Mouse (Mus musculus) kidney, embryonic 15.5 days (tissue): ENCODE data around the gene Exoc6b. TPM values are rescaled to one million over a fixed set of nuclear protein-coding genes. Genes with fewer than 3 reads are reported as not detected.

ENCODE experiments used
- ATAC-seq: fragments of 200-750 bp; cut with Nextera tagmentation; replicated peaks from 2 replicates; pipeline ENCODE4 v1.8.0; 2017; ENCODE audit warnings: moderate TSS enrichment; ENCODE audit not compliant: low FRiP score
- H3K27ac ChIP-seq: fragments of 300-500 bp; sonication (generic); 2 replicates; pipeline ENCODE4 v1.5.1; 2015; ENCODE audit warnings: mild to moderate bottlenecking, inconsistent platforms
- H3K27me3 ChIP-seq: fragments of 300-500 bp; sonication (generic); 2 replicates; pipeline ENCODE4 v1.6.1; 2015; ENCODE audit warnings: inconsistent platforms
- H3K36me3 ChIP-seq: fragments of 300-500 bp; sonication (generic); 2 replicates; pipeline ENCODE4 v1.6.1; 2015; ENCODE audit warnings: inconsistent platforms
- H3K4me1 ChIP-seq: fragments of 300-500 bp; sonication (generic); 2 replicates; pipeline ENCODE4 v1.6.1; 2015; ENCODE audit warnings: inconsistent platforms
- H3K4me2 ChIP-seq: fragments of 300-500 bp; sonication (generic); 2 replicates; pipeline ENCODE4 v1.6.1; 2015; ENCODE audit warnings: moderate library complexity, mild to moderate bottlenecking, inconsistent platforms
- H3K4me3 ChIP-seq: fragments of 300-500 bp; sonication (generic); replicated peaks from 2 replicates; pipeline ENCODE4 v1.5.1; 2015; ENCODE audit warnings: mild to moderate bottlenecking, inconsistent platforms
- H3K9ac ChIP-seq: fragments of 300-500 bp; sonication (generic); 2 replicates; pipeline ENCODE4 v1.6.1; 2015; ENCODE audit warnings: mild to moderate bottlenecking, inconsistent platforms
- H3K9me3 ChIP-seq: fragments of 300-500 bp; sonication (generic); replicated peaks from 2 replicates; pipeline ENCODE4 v1.6.1; 2016; ENCODE audit warnings: inconsistent platforms
- WGBS: fragments of 180-500 bp; shearing (Covaris S2); methylation state at CpG from one replicate; pipeline ENCODE4 v1.1.7; 2015; ENCODE audit warnings: mixed read lengths; 5-methylcytosine and 5-hydroxymethylcytosine counted together
- polyA plus RNA-seq: library from polyadenylated mRNA; unstranded; fragments of >200 nt; fragmentation: Nextera tagmentation; extraction: Ambion mirVana; gene quantifications from 2 replicates; pipeline ENCODE4 v1.2.1, GENCODE M21; 2015

The Exoc6b gene
- polyA plus RNA-seq, 1 experiment from 2014 or later: 27.7 TPM

DNA sequence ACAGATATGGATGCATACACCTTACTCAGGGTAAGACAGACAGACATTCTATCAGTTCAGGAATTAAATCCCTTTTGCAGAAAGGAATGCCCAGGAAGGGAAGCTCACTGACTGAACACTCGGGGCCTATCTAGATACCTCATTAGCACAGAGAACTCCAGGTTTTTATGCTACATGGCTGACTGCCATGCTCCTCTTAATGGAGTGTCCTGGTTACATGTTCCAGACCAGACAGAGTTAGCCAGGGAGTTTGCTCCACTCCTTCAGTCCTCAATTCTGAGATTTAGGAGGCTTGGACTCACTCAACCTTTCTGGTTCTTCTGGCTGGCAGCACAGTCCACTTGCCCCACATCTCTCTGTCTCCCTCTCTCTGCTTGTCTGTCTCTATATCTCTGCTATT is 106.3 kb downstream of the Exoc6b start:
- H3K4me3 ChIP-seq: no peak overlapping the region
- peaks cover 3% of the 10 kb centered on the region; the same call in 1 of the 2 replicates for H3K4me1 ChIP-seq
- H3K36me3 ChIP-seq: no peaks in the 10 kb centered on the region
- no peak overlapping the region for H3K4me2 ChIP-seq
- no peak for ATAC-seq
- H3K27me3 ChIP-seq: no peaks in the 10 kb centered on the region
- no peak overlapping the region for H3K27ac ChIP-seq
- 86% methylated on average over 1 of the region's 1 CpGs for WGBS
- H3K9ac ChIP-seq: no peak overlapping the region
- no peaks in the 10 kb centered on the region for H3K9me3 ChIP-seq

DNA sequence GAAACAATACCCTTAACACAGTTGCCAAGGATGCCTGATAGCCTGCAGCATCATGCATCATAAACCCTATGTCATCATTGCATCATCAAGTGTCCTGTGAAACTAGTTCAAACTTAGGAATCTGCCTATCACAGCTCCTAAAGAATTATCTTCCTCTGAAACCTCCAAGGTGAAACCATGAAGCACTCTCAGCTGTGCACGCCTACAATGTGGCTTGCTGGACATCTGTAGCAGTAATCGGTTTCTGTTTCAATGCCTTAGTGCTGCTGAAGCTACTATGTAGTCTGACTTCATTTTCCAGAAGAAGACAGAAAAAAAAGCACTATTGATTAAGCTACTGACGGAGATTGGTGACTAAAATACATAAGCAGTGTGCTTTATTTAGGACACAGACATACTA is 107.5 kb downstream of the Exoc6b start:
- no peaks in the 10 kb centered on the region for H3K36me3 ChIP-seq
- ATAC-seq: no peak
- 86% methylated on average over 3 of the region's 3 CpGs for WGBS
- no peaks in the 10 kb centered on the region for H3K9me3 ChIP-seq
- no peak overlapping the region for H3K4me3 ChIP-seq
- peaks cover 3% of the 10 kb centered on the region; the same call in 1 of the 2 replicates for H3K4me1 ChIP-seq
- H3K9ac ChIP-seq: no peak overlapping the region
- H3K27ac ChIP-seq: no peak overlapping the region
- no peak overlapping the region for H3K4me2 ChIP-seq
- H3K27me3 ChIP-seq: no peaks in the 10 kb centered on the region

DNA sequence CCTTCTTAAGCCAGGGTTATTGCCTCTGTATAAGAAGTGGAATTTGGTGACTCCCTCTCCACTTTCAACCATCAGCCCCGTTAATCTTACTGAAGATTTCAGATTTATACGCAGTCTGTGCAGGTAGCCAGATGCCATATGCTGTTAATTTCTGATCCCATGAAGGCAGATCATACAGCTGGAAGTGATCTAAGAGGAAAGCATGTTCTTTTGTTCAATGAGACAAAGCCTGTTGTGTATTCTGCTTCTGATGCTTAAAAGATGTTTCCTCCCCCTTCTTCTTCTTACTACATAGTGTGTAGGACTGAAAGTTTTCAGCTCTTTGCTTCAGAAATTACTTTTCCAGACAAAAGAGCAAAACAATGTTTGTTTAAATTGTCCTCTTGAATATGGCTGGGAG is 109.8 kb downstream of the Exoc6b start:
- H3K27me3 ChIP-seq: no peaks in the 10 kb centered on the region
- H3K4me1 ChIP-seq: peaks cover 3% of the 10 kb centered on the region; the same call in 1 of the 2 replicates
- H3K36me3 ChIP-seq: no peaks in the 10 kb centered on the region
- no peak overlapping the region for H3K4me3 ChIP-seq
- no peak for ATAC-seq
- 56% methylated on average over 2 of the region's 2 CpGs for WGBS
- no peak overlapping the region for H3K27ac ChIP-seq
- no peak overlapping the region for H3K9ac ChIP-seq
- no peak overlapping the region for H3K4me2 ChIP-seq
- H3K9me3 ChIP-seq: no peaks in the 10 kb centered on the region

DNA sequence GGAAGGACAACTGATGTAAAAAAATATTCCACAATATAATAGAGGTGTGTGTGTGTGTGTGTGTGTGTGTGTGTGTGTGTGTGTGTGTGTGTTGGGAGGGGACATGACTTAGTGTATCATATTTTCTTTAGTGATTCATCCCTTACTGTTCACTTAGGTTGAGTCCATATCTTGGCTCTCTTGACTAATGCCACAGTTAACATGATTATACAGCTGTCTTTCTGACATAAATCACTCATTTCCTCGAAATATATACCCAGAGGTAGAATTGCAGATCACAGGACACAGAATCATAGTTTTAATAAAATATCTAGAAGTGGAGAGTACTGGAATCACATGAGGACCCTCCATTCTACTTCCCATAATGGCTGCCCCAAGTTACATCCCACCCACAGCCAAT is 117.7 kb downstream of the Exoc6b start:
- no peaks in the 10 kb centered on the region for H3K36me3 ChIP-seq
- H3K4me2 ChIP-seq: no peak overlapping the region
- H3K4me3 ChIP-seq: no peak overlapping the region
- no peaks in the 10 kb centered on the region for H3K9me3 ChIP-seq
- WGBS: 73% methylated on average over 1 of the region's 1 CpGs
- H3K27me3 ChIP-seq: no peaks in the 10 kb centered on the region
- no peak for ATAC-seq
- H3K27ac ChIP-seq: no peak overlapping the region
- H3K4me1 ChIP-seq: no peaks in the 10 kb centered on the region
- no peak overlapping the region for H3K9ac ChIP-seq

DNA sequence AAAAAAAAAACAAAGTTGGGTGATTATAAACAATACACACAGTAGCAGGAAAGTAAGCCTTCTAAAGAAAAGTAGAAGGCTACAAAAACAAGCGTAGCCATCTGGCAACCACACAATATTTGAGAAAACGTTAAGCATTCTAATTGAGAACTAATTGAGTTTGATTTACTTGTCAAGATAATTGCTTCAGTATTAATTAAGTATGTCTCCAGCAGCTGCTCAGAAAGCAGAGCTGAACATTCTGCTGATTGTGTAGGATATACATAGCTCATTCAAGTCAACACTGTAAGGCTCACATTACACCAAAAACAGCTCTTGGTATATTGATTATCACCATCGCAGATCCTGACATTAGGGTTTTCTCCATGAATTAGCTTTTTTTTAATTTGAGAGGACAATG is 122.7 kb downstream of the Exoc6b start:
- Histone ChIP-seq H3K36me3 (no peaks in the 10 kb centered on the region), H3K9me3 (no peaks in the 10 kb centered on the region), H3K4me2 (no peak overlapping the region), H3K4me3 (no peak overlapping the region), H3K27me3 (no peaks in the 10 kb centered on the region), H3K9ac (no peak overlapping the region), H3K4me1 (no peaks in the 10 kb centered on the region), H3K27ac (no peak overlapping the region)
- ATAC-seq: no peak
- 62% methylated on average over 3 of the region's 3 CpGs for WGBS

DNA sequence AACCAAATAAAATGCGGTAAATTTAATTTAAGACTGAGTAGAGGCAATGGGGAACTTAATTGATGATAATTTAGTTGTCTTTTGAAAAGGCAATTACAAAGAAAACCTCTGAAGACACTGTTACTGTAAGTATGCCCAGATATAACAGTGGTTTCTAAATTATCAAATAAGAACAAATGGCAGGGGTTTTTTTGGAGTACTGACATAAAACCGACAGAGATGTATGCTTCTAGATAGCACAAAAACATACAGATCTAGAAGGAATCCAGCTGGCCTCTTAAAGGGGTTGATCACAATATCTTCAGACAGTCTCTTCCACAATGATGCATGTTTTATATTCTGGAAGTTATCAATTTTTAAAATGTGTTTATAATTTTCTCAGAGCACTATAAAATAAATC is 123.2 kb downstream of the Exoc6b start:
- H3K9me3 ChIP-seq: no peaks in the 10 kb centered on the region
- no peaks in the 10 kb centered on the region for H3K27me3 ChIP-seq
- no peak overlapping the region for H3K4me2 ChIP-seq
- no peak overlapping the region for H3K4me3 ChIP-seq
- H3K9ac ChIP-seq: no peak overlapping the region
- H3K4me1 ChIP-seq: no peaks in the 10 kb centered on the region
- H3K27ac ChIP-seq: no peak overlapping the region
- ATAC-seq: no peak
- no peaks in the 10 kb centered on the region for H3K36me3 ChIP-seq
- WGBS: 72% methylated on average over 2 of the region's 2 CpGs

DNA sequence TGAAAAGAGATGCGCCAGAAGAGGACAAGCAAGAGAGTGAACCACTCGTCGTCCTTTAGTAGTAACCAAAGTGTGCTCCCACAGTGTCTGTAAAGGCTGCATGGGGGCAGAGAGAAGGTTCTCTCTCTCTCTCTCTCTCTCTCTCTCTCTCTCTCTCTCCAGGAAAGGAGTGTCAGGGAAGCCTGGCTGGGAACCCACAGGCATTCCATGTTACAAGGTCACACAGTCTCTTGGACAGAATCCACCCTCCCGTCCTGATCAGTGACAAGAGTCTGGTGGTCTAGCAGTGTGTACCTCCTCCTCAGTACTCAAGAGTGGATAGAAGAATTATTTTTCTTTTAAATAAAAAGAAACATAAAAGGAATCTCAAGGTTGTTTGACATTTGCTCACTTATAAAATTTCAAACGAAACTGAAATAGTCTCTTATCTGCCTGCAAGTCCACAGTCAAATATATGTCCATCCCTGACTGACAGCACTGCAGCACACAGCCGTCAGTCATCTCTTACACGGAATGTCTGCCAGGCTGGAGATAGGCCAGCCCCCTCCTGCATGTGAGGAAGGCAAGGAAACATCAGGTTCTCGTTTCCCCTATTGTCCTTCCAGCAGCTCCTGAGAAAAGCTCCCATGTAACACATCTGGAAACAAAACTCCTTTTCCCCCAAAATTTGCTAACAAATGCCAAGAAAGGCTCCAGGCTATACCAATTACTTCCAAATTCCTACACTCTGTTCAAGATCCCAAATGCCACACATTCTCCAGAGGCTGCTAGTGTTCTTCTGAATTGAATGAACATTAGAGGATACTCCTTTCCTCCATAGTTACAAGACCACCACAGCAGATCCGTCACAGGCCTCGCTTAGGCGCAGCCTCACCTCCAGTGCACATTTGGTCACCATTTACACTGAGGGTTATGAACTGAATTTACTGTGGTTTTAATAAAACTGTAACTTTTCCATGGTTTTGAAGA is 136.1 kb downstream of the Exoc6b start:
- H3K4me2 ChIP-seq: no peak overlapping the region
- H3K9me3 ChIP-seq: 0 out of 2 replicates have a peak, but pooled peaks cover 2% of the 10 kb centered on the region
- H3K27me3 ChIP-seq: no peaks in the 10 kb centered on the region
- no peaks in the 10 kb centered on the region for H3K36me3 ChIP-seq
- 70% methylated on average over 11 of the region's 11 CpGs for WGBS
- ATAC-seq: no peak
- H3K4me3 ChIP-seq: no peak overlapping the region
- H3K9ac ChIP-seq: no peak overlapping the region
- H3K27ac ChIP-seq: no peak overlapping the region
- H3K4me1 ChIP-seq: no peaks in the 10 kb centered on the region

DNA sequence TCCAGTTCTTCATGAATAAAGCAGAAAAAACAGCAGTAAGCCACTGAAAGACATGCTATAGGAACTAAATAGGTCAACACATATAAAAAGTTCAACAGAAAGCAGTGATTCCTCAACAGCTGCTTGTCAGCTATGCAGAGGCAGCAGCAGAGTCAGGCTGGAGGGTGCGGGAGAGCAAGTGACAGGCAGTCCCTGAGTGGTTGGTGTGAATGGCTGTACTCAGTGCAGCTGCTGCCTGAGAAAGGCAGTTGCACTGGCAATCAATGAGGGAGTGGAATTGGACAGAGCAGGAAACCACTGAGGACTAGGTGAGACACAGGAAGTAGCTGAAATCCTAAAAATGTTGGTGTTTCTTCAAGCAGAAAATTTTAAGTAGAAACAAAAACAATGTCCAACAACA is 138.3 kb downstream of the Exoc6b start:
- 30% methylated on average over 1 of the region's 1 CpGs for whole genome bisulfite sequencing
- H3K4me1 ChIP-seq: no peaks in the 10 kb centered on the region
- H3K27me3 ChIP-seq: no peaks in the 10 kb centered on the region
- H3K4me3 ChIP-seq: no peak overlapping the region
- no peak overlapping the region for H3K4me2 ChIP-seq
- 0 out of 2 replicates have a peak, but pooled peaks cover 2% of the 10 kb centered on the region for H3K9me3 ChIP-seq
- H3K36me3 ChIP-seq: no peaks in the 10 kb centered on the region
- ATAC-seq: no peak
- no peak overlapping the region for H3K27ac ChIP-seq
- H3K9ac ChIP-seq: no peak overlapping the region

DNA sequence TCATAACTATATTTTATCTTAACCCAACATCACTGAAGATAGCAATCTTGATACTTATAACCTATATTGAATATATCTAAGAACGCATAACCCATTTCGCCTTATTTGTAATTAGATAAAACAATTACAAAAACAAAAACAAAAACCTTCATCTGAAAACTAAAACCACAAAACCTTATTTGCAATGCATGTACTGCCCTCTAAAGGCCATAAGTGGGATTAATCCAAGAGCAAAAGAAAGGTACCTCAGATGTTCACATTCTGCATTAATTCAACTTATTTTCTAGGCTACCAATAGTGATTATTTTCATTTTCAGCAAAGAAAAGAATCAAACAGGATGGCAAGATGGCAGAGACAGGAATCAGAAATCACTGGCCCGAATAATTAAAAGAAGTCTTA is 143.2 kb downstream of the Exoc6b start:
- Histone ChIP-seq H3K4me3 (no peak overlapping the region), H3K9me3 (0 out of 2 replicates have a peak, but pooled peaks cover 2% of the 10 kb centered on the region), H3K27ac (no peak overlapping the region), H3K27me3 (no peaks in the 10 kb centered on the region), H3K4me1 (no peaks in the 10 kb centered on the region), H3K36me3 (no peaks in the 10 kb centered on the region), H3K4me2 (no peak overlapping the region), H3K9ac (no peak overlapping the region)
- no peak for ATAC-seq
- WGBS: 61% methylated on average over 3 of the region's 3 CpGs

DNA sequence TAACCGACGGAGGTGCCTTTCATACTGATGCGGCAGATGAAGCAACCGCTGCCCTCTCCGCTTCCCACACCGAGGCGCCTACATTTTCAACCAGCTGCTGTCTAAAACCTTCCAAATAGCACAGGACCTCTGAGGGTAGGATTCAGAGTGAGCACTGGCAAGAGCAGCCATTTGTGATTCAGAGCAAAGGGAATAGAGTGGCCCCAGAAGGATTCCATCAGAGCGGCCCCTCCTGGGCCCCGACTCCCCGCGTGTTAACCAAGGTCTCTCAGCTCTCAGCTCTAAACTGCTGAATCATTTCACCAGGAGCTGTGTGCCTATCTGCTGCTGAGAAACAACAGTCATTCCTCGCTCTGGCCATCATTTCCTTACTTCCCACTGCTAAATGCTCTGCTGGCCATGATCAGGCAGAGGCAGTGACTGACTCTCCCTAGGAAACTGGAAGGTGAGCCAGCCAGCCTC is 145.5 kb downstream of the Exoc6b start:
- no peak overlapping the region for H3K27ac ChIP-seq
- WGBS: 47% methylated on average over 12 of the region's 12 CpGs
- ATAC-seq: no peak

DNA sequence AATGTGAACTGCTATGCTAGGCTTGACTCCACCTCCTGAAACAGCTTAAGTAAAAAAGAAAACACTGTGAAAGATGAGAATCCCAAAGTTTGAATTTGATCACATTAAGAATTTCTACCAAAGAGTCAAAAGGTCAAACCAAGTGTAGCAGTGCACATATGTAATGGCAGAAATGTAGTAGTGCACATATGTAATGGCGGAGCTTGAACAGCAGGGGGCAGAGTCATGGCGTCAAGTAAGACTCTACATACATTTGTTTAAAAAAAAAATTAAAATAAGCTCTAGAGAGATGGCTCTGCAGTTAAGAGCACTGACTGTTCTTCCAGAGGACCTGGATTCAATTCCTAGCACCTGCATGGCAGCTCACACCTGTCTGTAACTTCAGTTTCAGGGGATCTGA is 153.0 kb downstream of the Exoc6b start:
- Histone ChIP-seq H3K27ac (no peak overlapping the region), H3K9ac (no peak overlapping the region), H3K4me2 (no peak overlapping the region), H3K27me3 (no peaks in the 10 kb centered on the region), H3K4me3 (no peak overlapping the region), H3K9me3 (no peaks in the 10 kb centered on the region), H3K36me3 (no peaks in the 10 kb centered on the region), H3K4me1 (no peaks in the 10 kb centered on the region)
- WGBS: 33% methylated on average over 2 of the region's 2 CpGs
- no peak for ATAC-seq

More for the DNA sequence above, 145.5 kb downstream of the Exoc6b start:
- Histone ChIP-seq H3K36me3 (no peaks in the 10 kb centered on the region), H3K27me3 (no peaks in the 10 kb centered on the region), H3K4me2 (no peak overlapping the region), H3K4me3 (no peak overlapping the region), H3K4me1 (no peaks in the 10 kb centered on the region), H3K9ac (no peak overlapping the region), H3K9me3 (no peaks in the 10 kb centered on the region)

DNA sequence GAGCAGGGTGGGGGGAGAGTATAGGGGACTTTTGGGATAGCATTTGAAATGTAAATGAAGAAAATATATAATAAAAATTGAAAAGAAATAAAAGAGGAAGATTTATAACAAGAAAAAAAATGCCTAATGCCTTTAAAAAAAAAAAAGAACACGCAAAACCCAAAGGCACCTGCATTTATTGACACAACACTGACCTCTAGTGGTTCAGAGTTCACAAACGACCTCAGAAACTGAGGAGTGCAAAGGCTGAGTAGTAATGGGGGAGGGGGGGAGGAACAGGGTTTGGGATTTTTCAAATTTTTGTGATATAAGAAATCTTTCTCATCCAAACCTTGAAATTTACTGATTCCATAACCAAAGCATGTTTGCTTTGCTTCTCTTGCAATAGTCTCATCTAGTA is 156.9 kb downstream of the Exoc6b start:
- H3K4me2 ChIP-seq: no peak overlapping the region
- no peak overlapping the region for H3K27ac ChIP-seq
- 7% methylated on average over 2 of the region's 2 CpGs for WGBS
- no peaks in the 10 kb centered on the region for H3K9me3 ChIP-seq
- ATAC-seq: no peak
- H3K4me1 ChIP-seq: no peaks in the 10 kb centered on the region
- no peaks in the 10 kb centered on the region for H3K36me3 ChIP-seq
- no peaks in the 10 kb centered on the region for H3K27me3 ChIP-seq
- no peak overlapping the region for H3K9ac ChIP-seq
- H3K4me3 ChIP-seq: no peak overlapping the region
